Mouse (Mus musculus) spleen, adult 2 months (tissue): ENCODE results near the gene Nap1l1. TPM values are rescaled to one million over a fixed set of nuclear protein-coding genes. Genes with fewer than 3 reads are reported as not detected.
"Not testable (repeated sequence)": the region's sequence is repeated elsewhere in the genome, so short reads cannot be mapped to it uniquely, and the experiment has no call there.

ENCODE experiments used
- DNase-seq, 2 experiments: peaks; one replicate each; pipeline versions ENCODE4 v3.0.0 to v3.0.0-alpha.2; 2012 to 2021; ENCODE audit warnings: low spot score in 2 of 2, low read depth in 1 of 2
- H3K27ac ChIP-seq: fragments of 200-500 bp; 2 replicates; pipeline ENCODE4 v1.5.1; 2012; ENCODE audit warnings: low read length, inconsistent platforms; ENCODE audit not compliant: insufficient read depth
- H3K27me3 ChIP-seq: fragments of 200-500 bp; 2 replicates; pipeline ENCODE4 v1.6.1; 2012; ENCODE audit warnings: mild to moderate bottlenecking, moderate library complexity, low read length, inconsistent platforms; ENCODE audit not compliant: control insufficient read depth, insufficient read depth
- H3K36me3 ChIP-seq: fragments of 200-500 bp; 2 replicates; pipeline ENCODE4 v1.6.1; 2012; ENCODE audit warnings: mild to moderate bottlenecking, low read length, inconsistent platforms; ENCODE audit not compliant: control insufficient read depth, insufficient read depth
- H3K4me1 ChIP-seq: fragments of 200-500 bp; 2 replicates; pipeline ENCODE4 v1.6.1; 2011; ENCODE audit warnings: inconsistent platforms; ENCODE audit not compliant: control insufficient read depth, insufficient read depth, insufficient read length
- H3K4me3 ChIP-seq: fragments of 200-500 bp; 2 replicates; pipeline ENCODE4 v1.5.1; 2011; ENCODE audit warnings: mild to moderate bottlenecking, inconsistent platforms; ENCODE audit not compliant: insufficient read depth, insufficient read length; ENCODE audit errors: extremely low read depth
- CTCF ChIP-seq: fragments of 200-500 bp; IDR thresholded peaks from 2 replicates; pipeline ENCODE4 v1.5.1; 2011; ENCODE audit warnings: mild to moderate bottlenecking, inconsistent platforms; ENCODE audit not compliant: insufficient read depth, insufficient read length, insufficient replicate concordance; ENCODE audit errors: extremely low read depth
- POLR2A ChIP-seq: fragments of 200-500 bp; IDR thresholded peaks from 2 replicates; pipeline ENCODE4 v1.6.1; 2011; ENCODE audit warnings: low read depth, low read length, inconsistent platforms
- WGBS: fragments of 180-500 bp; shearing (Covaris S2); methylation state at CpG from one replicate; pipeline ENCODE4 v1.1.7; 2018; 5-methylcytosine and 5-hydroxymethylcytosine counted together
- polyA plus RNA-seq: library from polyadenylated mRNA; depleted of rRNA; stranded (reverse); fragments of >200 nt; gene quantifications from 2 replicates; pipeline ENCODE4 v1.2.3, GENCODE M21; 2012; rRNA removed

Gene Nap1l1
- 10.4 and 12.7 TPM in 2 replicates for polyA plus RNA-seq

DNA sequence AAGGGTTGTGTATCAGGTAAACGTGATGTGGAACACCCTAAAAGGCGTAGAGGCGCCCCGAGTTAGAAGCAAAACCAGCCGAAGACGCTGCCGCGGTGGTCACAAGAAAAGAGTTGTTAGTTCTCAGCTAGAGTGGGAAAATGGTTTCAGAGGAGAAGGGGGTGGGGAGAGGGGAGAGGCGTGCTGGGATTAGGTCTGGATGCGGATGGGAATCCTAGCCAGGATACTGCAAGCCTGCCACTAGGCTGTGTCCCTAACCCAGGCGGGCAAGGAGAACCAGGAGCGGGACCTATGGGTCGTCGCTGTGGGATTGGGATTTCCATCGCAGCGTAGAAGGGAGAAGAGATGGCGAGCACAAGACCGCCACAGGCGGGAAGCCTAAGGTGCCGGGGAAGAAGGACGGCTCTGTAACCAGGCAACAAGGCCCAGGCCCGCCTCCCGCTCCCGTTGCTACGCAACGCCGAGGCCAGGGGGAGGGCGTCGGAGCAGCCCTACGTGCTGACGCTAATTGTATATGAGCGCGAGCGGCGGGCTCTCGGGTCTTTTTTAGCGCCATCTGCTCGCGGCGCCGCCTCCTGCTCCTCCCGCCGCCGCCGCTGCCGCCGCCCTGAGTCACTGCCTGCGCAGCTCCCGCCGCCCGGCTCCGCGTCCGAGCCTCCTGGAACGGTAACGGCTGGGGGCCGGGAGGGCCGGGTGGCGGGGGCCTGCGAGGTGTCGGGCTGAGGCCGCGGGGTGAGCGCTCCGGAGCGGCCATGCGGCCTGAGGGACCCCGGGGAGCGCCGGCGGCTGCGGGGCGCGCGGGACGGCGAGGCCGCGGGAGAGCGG lies at the start of gene Nap1l1:
Nap1l1 (plus strand) TSS at position 538 of the 825 bp plus-strand sequence.
- TF ChIP-seq POLR2A (peak; percentile 38; the same call in 1 of the 2 replicates), CTCF (no peak)
- DNase-seq = peak; percentile 93 to 99
- WGBS = 5% methylated on average over 77 of the region's 80 CpGs
- no peaks in the 10 kb centered on the region for H3K36me3 ChIP-seq
- no peaks in the 10 kb centered on the region for H3K27me3 ChIP-seq
- peaks cover 21% of the 10 kb centered on the region; the same call in 1 of the 2 replicates for H3K4me1 ChIP-seq
- H3K4me3 ChIP-seq = peak within 1 kb of the TSS; percentile 87
- H3K27ac ChIP-seq = peak within 1 kb of the TSS; percentile 78

DNA sequence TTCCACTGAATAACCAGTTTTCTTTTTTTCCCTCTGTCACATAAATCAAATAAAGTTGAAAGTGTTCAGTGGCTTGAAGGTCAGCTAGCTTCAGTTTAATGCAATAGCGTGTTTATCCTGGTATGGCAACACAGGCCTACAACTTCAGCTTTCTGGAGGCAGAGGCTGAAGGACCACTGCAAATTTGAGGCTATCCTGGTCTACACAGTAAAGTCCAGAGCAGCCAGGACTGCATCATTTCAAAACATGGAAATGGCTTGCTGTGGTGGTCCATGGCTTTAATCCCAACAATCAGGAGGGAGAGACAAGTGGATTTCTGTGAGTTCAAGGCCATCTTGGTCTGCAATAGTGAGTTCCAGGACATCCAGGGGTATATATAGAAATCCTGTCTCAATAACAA lies 46.5 kb upstream of the Nap1l1 start:
- TF ChIP-seq POLR2A (no peak), CTCF (no peak)
- no peaks in the 10 kb centered on the region for H3K36me3 ChIP-seq
- no peak overlapping the region for H3K27ac ChIP-seq
- H3K27me3 ChIP-seq = no peaks in the 10 kb centered on the region
- no peak overlapping the region for H3K4me3 ChIP-seq
- 86% methylated on average over 1 of the region's 1 CpGs for WGBS
- no peak for DNase-seq
- H3K4me1 ChIP-seq = peaks cover 4% of the 10 kb centered on the region; the same call in 1 of the 2 replicates

DNA sequence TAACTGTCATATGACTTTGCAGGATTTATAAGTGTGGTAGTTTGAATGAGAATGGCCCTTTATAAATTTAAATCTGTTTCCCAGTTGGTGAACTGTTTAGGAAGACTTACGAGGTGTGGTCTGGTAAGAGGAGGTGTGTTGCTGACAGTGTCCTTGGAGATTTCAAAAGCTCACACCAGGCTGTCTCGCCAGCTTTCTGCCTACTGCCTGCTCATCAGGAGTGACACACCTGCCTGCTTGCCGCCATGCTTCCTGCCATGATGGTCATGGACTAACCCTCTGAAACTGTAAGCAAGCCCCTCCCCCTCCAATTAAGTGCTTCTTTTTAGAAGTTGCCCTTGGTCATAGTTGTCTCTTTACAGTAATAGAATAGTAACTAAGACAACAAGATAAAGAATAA lies 39.5 kb upstream of the Nap1l1 start:
- TF ChIP-seq POLR2A = no peak
- TF ChIP-seq CTCF = no peak
- Histone ChIP-seq H3K4me3 (no peak overlapping the region), H3K4me1 (no peaks in the 10 kb centered on the region), H3K27me3 (no peaks in the 10 kb centered on the region), H3K36me3 (no peaks in the 10 kb centered on the region), H3K27ac (no peak overlapping the region)
- 92% methylated on average over 3 of the region's 3 CpGs for WGBS
- no peak for DNase-seq

DNA sequence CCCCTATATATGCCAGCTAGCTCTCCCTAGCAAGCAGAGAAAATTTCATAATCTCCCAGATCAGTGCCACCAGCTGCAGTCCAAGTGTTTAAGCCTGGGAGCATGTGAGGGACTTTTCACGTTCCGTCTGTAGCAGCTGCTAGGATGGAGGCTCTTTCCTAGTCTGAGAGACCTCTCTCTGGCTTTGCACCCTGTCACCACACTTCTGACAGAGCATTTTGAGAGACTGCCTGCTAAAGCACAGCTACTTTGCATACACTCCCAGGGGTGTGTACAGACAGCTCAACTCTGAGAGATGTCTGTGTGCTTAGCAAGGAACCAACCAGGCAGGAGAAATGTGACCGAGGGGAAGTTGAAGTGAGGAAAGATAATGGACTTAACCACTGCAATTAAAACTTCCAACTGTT lies 32.0 kb upstream of the Nap1l1 start:
- Histone ChIP-seq H3K36me3 (no peaks in the 10 kb centered on the region), H3K4me3 (no peak overlapping the region), H3K4me1 (peaks cover 14% of the 10 kb centered on the region; the same call in 1 of the 2 replicates), H3K27ac (peak overlapping the region; percentile 39; the same call in 1 of the 2 replicates), H3K27me3 (no peaks in the 10 kb centered on the region)
- no peak for TF ChIP-seq POLR2A
- no peak for TF ChIP-seq CTCF
- 48% methylated on average over 3 of the region's 3 CpGs for WGBS
- DNase-seq = peak in 1 of 2 experiments; percentile 27

DNA sequence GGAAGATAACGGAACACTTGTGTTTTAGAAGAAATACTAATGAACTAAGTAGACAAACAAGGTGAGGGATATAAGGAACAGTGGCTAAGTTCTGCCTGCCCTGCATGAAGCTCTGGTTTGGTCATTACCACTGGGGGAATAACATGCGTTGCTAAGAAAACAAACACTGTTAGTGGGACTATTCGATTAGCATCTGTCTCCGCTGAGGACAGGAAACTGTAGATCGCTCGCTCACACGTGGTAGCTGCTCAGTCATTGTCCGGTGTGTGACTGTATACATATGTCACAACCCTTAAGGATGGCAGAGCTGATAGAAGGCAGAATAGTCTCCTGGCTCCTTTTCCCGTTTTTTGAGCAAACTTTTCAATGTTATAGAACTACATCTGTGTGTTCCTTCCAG lies 28.8 kb upstream of the Nap1l1 start:
- TF ChIP-seq POLR2A = no peak
- no peak for TF ChIP-seq CTCF
- Histone ChIP-seq H3K4me3 (no peak overlapping the region), H3K27ac (no peak overlapping the region), H3K27me3 (no peaks in the 10 kb centered on the region), H3K4me1 (peaks cover 14% of the 10 kb centered on the region; the same call in 1 of the 2 replicates), H3K36me3 (no peaks in the 10 kb centered on the region)
- 78% methylated on average over 9 of the region's 9 CpGs for WGBS
- DNase-seq = no peak

DNA sequence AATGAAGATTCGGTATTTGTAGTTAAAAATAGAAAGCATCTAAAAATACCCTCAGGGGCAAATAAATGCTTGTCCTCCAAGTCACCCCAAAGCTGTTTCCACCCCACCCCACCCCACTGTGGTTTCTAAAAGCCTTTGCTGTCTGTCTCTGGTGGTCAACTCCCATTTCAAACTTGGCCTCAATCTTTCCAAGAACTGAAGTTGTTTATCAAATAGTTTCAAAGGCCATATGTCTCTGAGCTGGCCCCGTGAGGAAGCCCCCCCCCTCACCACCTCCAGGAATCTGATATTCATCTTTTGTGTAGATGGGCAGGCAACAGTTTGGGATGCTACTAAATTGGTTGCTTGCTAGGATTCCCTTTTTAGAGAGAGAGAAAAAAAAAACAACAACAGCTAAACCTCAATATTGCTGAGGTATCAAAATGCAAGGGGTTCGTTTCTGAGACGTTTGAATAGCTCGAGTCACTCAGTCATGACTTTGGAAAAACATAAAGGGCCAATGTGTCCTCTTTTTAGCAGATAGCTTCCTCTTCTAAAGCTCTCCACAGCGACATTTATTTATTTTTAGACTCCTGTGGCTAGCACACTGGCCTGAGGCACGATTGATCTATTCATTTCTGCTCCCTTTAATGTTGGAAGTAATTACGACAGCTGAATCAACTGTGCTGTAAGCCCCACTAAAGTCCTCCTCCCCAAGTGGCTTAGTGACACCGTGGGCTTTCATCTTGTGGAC lies 26.9 kb upstream of the Nap1l1 start:
- H3K4me3 ChIP-seq = no peak overlapping the region

DNA sequence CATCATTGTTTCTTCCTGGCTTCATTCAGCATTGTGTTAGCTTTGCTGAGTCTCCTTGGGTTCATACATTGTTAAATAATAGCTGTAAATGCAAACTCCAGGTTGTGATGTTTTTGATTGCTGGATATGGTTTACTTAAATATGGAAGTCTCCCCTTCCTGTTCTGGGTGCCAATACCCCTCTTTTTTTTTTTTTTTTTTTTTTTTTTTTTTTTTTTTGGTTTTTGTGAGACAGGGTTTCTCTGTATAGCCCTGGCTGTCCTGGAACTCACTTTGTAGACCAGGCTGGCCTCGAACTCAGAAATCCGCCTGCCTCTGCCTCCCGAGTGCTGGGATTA lies 26.4 kb upstream of the Nap1l1 start:
- H3K4me3 ChIP-seq, H3K27me3 ChIP-seq, H3K36me3 ChIP-seq, DNase-seq, H3K27ac ChIP-seq: not testable (repeated sequence)
- 86% methylated on average over 3 of the region's 3 CpGs for WGBS
- peaks cover 11% of the 10 kb centered on the region; the same call in 1 of the 2 replicates for H3K4me1 ChIP-seq

More for the DNA sequence above, 26.9 kb upstream of the Nap1l1 start:
- Histone ChIP-seq H3K4me1 (peaks cover 14% of the 10 kb centered on the region; the same call in 1 of the 2 replicates), H3K27ac (no peak overlapping the region), H3K36me3 (no peaks in the 10 kb centered on the region), H3K27me3 (no peaks in the 10 kb centered on the region)
- 4% methylated on average over 9 of the region's 9 CpGs for WGBS
- DNase-seq = no peak
- TF ChIP-seq CTCF = no peak
- TF ChIP-seq POLR2A = no peak

DNA sequence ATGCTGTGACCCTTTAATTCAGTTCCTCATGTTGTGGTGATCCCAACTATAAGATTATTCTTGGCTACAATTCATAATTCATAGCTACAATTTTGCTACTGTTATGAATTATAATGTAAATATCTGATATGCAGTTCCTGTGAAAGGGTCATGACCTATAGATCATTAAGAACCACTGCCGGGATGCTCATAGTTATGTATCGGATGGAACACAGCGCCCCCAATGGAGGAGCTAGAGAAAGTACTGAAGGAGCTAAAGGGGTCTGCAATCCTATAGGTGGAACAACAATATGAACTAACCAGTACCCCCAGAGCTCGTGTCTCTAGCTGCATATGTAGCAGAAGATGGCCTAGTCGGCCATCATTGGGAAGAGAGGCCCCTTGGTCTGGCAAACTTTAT lies 23.4 kb upstream of the Nap1l1 start:
- H3K4me3 ChIP-seq, H3K27ac ChIP-seq, H3K36me3 ChIP-seq, DNase-seq, H3K27me3 ChIP-seq, H3K4me1 ChIP-seq: not testable (repeated sequence)
- WGBS = 70% methylated on average over 5 of the region's 5 CpGs
